Mouse (Mus musculus) ES-Bruce4 (cell line): Measurements from ENCODE around the gene Ttc7. TPM values are rescaled to one million over a fixed set of nuclear protein-coding genes. Genes with fewer than 3 reads are reported as not detected.

Experiments used
- H3K27ac ChIP-seq: 2 replicates; pipeline ENCODE4 v1.5.1; 2012; ENCODE audit warnings: low read length, inconsistent platforms; ENCODE audit not compliant: insufficient read depth
- H3K27me3 ChIP-seq: 2 replicates; pipeline ENCODE4 v1.6.1; 2012; ENCODE audit warnings: mild to moderate bottlenecking, low read length, inconsistent platforms; ENCODE audit not compliant: control insufficient read depth, poor library complexity, insufficient read depth, severe bottlenecking
- H3K36me3 ChIP-seq: 2 replicates; pipeline ENCODE4 v1.6.1; 2012; ENCODE audit warnings: inconsistent platforms, mild to moderate bottlenecking, low read length, moderate library complexity; ENCODE audit not compliant: control insufficient read depth, poor library complexity, insufficient read depth, severe bottlenecking
- H3K4me1 ChIP-seq: one replicate; pipeline ENCODE4 v1.8.1; 2011; ENCODE audit warnings: low read length; ENCODE audit not compliant: control insufficient read depth, insufficient read depth
- H3K4me3 ChIP-seq: 2 replicates; pipeline ENCODE4 v1.5.1; 2011; ENCODE audit warnings: low read depth, mild to moderate bottlenecking, low read length
- H3K9ac ChIP-seq: 2 replicates; pipeline ENCODE4 v1.6.1; 2012; ENCODE audit warnings: low read depth, mild to moderate bottlenecking, inconsistent platforms; ENCODE audit not compliant: poor library complexity, severe bottlenecking
- H3K9me3 ChIP-seq: replicated peaks from 2 replicates; pipeline ENCODE4 v1.6.1; 2012; ENCODE audit warnings: mild to moderate bottlenecking, low read length, inconsistent platforms; ENCODE audit not compliant: control insufficient read depth, poor library complexity, insufficient read depth, severe bottlenecking
- CTCF ChIP-seq: IDR thresholded peaks from one replicate; pipeline ENCODE4 v1.8.1; 2011; ENCODE audit warnings: low read depth, low read length
- EP300 ChIP-seq: IDR thresholded peaks from 2 replicates; pipeline ENCODE4 v1.6.1; 2011; ENCODE audit warnings: low read depth, low read length; ENCODE audit not compliant: insufficient read depth
- POLR2A ChIP-seq: IDR thresholded peaks from one replicate; pipeline ENCODE4 v1.8.1; 2011; ENCODE audit warnings: low read length; ENCODE audit not compliant: insufficient read depth
- polyA plus RNA-seq: library from polyadenylated mRNA; stranded (reverse); fragments of >200 nt; gene quantifications from 2 replicates; pipeline ENCODE4 v1.2.4, GENCODE M21; 2011; ENCODE audit warnings: low read depth; ENCODE audit not compliant: missing spikeins, insufficient read depth, insufficient read length

The Ttc7 gene
- polyA plus RNA-seq, 1 experiment = 10.7 TPM

DNA sequence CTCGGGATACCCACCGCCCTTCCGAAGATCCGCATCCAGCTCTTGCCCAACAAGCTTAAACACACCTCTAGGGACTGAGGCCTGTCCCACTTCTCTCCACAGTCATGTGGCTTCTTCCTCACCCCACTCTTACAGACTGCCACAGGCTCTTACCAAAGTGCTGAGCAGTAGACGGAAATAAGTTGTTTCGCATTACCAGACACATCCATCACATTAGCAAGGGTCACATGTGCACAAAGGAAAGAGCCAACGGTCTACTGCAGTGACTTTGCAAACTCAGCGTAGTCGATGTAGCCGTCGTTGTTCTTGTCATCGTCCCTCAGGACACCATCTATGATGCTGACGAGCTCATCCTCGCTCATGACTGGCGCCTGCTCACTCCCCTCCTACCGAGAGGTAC, 27.0 kb upstream of the Ttc7 start:
- Histone ChIP-seq H3K4me3 (no peak overlapping the region), H3K27me3 (no peaks in the 10 kb centered on the region), H3K27ac (no peak overlapping the region), H3K36me3 (no peaks in the 10 kb centered on the region; the same call in 1 of the 2 replicates), H3K9ac (no peak overlapping the region), H3K9me3 (no peaks in the 10 kb centered on the region), H3K4me1 (no peaks in the 10 kb centered on the region)
- no peak for TF ChIP-seq CTCF
- no peak for TF ChIP-seq EP300
- TF ChIP-seq POLR2A = no peak

DNA sequence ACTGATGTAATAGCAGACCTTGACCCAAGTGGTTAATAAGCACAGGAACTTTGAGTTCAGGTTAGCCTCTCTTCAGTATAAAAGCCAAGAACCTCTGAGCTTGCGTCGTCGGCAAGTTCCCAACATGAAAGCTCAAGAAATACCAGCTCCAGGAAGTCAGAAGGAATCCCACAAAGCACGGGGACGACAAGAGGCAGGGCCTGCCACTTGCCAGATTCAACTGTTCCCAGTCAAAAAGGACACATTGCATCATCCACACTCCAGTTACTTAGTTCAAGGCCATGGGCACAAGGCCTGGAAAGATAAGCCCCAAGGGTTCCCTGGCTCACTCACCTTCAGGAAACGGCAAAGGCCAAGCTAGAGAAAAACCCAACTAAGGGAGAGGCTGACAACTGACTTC, 19.3 kb upstream of the Ttc7 start:
- no peak overlapping the region for H3K9ac ChIP-seq
- no peaks in the 10 kb centered on the region for H3K27me3 ChIP-seq
- no peak overlapping the region for H3K27ac ChIP-seq
- no peaks in the 10 kb centered on the region for H3K4me1 ChIP-seq
- no peak overlapping the region for H3K4me3 ChIP-seq
- H3K36me3 ChIP-seq = no peaks in the 10 kb centered on the region
- TF ChIP-seq EP300 (no peak), CTCF (no peak), POLR2A (no peak)
- H3K9me3 ChIP-seq = no peaks in the 10 kb centered on the region

DNA sequence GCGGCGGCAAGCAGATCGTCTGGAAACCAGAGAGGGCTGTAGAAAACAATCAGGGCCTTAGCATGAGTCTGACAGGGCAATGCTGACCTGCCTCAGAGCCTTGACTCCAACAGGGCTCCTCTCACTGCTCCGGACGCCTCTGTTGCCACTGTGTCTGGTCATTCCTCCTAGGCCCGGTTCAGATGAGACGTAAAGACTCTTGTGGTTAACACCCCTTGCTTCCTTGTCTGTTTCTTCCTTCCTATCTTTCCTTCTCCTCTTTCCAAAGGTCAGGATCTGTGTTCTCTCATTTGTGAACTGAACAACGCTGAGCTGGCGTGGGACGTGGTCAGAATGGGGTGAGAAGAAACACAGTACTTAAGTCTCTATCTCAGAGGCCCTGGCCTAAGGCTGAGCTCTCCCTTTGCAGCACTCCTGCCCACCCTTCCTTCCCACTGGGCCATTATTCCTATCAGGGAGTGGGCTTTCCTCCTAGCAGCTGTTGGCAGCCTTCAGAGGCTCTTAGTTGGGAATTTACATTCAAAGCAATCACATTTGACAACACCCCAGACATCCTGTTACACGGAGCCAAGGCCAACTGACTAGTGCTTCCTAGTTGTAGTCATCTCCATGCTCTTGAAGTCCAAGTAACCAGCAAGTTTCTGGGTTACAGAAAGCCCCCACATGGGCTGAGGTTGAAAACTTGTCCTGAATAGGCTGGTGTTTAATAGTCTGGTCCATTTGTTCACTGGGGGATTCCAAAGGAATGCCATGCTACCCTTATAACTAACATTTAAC, 18.4 kb upstream of the Ttc7 start:
- H3K36me3 ChIP-seq = no peaks in the 10 kb centered on the region
- no peak overlapping the region for H3K27ac ChIP-seq
- H3K4me1 ChIP-seq = no peaks in the 10 kb centered on the region
- H3K9ac ChIP-seq = no peak overlapping the region
- H3K27me3 ChIP-seq = no peaks in the 10 kb centered on the region
- TF ChIP-seq CTCF (no peak), POLR2A (no peak), EP300 (no peak)
- no peak overlapping the region for H3K4me3 ChIP-seq
- no peaks in the 10 kb centered on the region for H3K9me3 ChIP-seq

DNA sequence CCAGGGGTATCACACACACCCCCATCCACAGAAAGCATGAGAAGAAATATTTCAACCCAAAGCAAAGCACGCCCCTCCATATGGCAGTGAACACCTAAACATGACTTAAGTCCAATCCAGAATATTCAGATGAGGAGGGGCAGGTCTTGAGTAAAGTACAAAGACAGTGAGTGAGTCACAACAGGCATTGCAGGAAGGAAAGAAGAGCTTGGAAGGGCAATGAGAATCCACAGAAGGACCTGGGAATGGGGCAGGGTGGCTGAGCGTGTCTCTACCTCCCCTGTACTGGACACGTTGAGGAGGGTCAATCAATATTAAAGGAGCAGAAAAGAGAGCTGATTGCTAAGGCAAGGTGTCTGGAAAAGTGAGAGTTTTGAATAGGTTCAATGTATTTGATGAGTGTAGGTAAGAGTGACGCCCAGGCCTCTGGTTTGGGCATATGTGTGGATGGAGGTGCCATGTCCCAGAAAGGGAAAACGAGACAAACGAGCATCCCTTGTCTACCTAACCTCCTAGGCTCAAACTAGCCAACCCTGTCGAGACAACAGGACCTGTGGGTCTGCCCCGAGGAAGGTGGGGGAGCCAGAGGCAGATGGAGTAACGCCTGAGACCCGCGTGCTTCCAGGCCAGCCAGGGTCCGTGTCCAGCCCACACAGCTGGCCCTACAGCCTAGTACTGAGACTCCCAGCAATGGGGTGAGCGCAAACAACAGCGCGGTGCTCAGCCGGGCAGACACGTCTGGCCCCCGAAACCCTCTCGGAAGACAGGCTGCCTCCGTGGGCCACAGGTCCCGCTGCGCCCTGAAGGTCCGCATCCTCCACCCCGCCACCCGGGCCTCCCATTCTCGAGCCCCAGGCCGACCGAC, 17.5 kb upstream of the Ttc7 start:
- peak overlapping the region; percentile 70 for H3K9ac ChIP-seq
- peak overlapping the region; percentile 77 for H3K4me3 ChIP-seq
- H3K27me3 ChIP-seq = no peaks in the 10 kb centered on the region
- no peaks in the 10 kb centered on the region for H3K4me1 ChIP-seq
- H3K36me3 ChIP-seq = no peaks in the 10 kb centered on the region
- no peaks in the 10 kb centered on the region for H3K9me3 ChIP-seq
- no peak overlapping the region for H3K27ac ChIP-seq
- TF ChIP-seq POLR2A (no peak), EP300 (no peak)

DNA sequence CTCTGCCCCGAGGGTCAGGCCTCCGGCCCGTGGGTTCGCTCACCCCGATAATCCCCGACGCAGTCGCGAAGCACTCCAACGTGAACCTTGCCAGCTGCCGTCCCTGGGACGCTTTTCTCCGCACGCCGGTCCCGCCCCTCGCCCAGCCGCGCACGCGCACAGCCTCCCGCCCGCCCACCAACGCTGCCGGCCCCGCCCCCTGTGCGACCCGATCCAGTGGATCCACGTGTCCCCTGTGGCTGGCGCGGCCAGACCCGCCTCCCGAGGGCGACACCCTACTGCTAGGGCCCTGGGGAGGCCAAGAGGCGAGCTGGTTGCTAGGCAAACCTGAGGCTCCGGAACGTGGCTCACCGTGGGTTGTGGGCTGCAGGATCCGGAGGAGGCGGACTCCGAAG, 16.9 kb upstream of the Ttc7 start, which contains the start of gene Mcfd2:
TSS of gene Mcfd2 (minus strand) at position 144 of the 395 bp plus-strand sequence.
- H3K4me1 ChIP-seq = no peaks in the 10 kb centered on the region
- no peaks in the 10 kb centered on the region for H3K27me3 ChIP-seq
- peak within 1 kb of the TSS; percentile 77 for H3K4me3 ChIP-seq
- no peaks in the 10 kb centered on the region for H3K9me3 ChIP-seq
- H3K36me3 ChIP-seq = no peaks in the 10 kb centered on the region
- no peak within 1 kb of the TSS for H3K27ac ChIP-seq
- H3K9ac ChIP-seq = peak within 1 kb of the TSS; percentile 70
- no peak for TF ChIP-seq EP300
- no peak for TF ChIP-seq POLR2A
- TF ChIP-seq CTCF = peak; percentile 11

DNA sequence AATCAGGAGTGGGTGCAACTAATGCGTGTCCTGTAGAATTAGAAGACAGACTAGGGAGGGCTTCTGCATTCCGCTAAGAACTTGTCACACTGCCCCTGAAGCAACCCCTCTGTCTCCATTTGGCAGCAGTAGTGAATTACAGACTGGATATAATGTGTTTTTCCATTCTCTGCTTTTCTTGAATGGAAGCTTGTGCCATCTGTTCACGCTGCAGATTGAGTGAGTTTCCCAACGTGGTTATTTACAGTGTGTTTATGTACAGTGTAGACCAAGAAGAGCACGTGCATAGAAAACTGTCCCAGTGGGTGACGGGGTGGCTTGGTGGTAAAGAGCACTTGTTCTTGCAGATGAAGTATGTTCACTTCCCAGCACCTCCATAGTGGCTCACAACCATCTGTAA, 13.2 kb upstream of the Ttc7 start:
- no peak overlapping the region for H3K9ac ChIP-seq
- H3K27me3 ChIP-seq = no peaks in the 10 kb centered on the region
- no peaks in the 10 kb centered on the region for H3K4me1 ChIP-seq
- no peak overlapping the region for H3K4me3 ChIP-seq
- no peak for TF ChIP-seq EP300
- TF ChIP-seq POLR2A = no peak
- no peak for TF ChIP-seq CTCF
- H3K9me3 ChIP-seq = no peaks in the 10 kb centered on the region
- H3K27ac ChIP-seq = no peak overlapping the region
- H3K36me3 ChIP-seq = no peaks in the 10 kb centered on the region
